Mouse (Mus musculus) E14TG2a.4 (cell line): ENCODE results near the gene Olfr347.

ENCODE experiments used
- CTCF ChIP-seq: conservative IDR thresholded peaks from 2 replicates; pipeline ENCODE4 v1.5.1; 2014; ENCODE audit warnings: low read length
- POU5F1 ChIP-seq: IDR thresholded peaks from 2 replicates; pipeline ENCODE4 v1.6.1; 2014; ENCODE audit warnings: low read length, borderline replicate concordance

GRCm38 (mm10) chr2:36736226-36736625, 4.5 kb downstream of the Olfr347 start:
- TF ChIP-seq CTCF (peak; percentile 35), POU5F1 (no peak)
